Mouse (Mus musculus) liver, embryonic 15.5 days (tissue): Measurements from ENCODE around the gene Park7. TPM values are rescaled to one million over a fixed set of nuclear protein-coding genes. Genes with fewer than 3 reads are reported as not detected.

Experiments
- ATAC-seq: fragments of 200-750 bp; cut with Nextera tagmentation; 2 replicates; pipeline ENCODE4 v1.8.0; 2017; ENCODE audit warnings: moderate number of reproducible peaks, mild to moderate bottlenecking, moderate library complexity; ENCODE audit not compliant: insufficient read depth
- H3K27ac ChIP-seq: fragments of 300-500 bp; sonication (generic); replicated peaks from 2 replicates; pipeline ENCODE4 v1.5.1; 2015; ENCODE audit warnings: mild to moderate bottlenecking, inconsistent platforms
- H3K27me3 ChIP-seq: fragments of 300-500 bp; sonication (generic); 2 replicates; pipeline ENCODE4 v1.6.1; 2015; ENCODE audit warnings: mild to moderate bottlenecking, inconsistent platforms
- H3K36me3 ChIP-seq: fragments of 300-500 bp; sonication (generic); replicated peaks from 2 replicates; pipeline ENCODE4 v1.6.1; 2015; ENCODE audit warnings: moderate library complexity, mild to moderate bottlenecking, inconsistent platforms
- H3K4me1 ChIP-seq: fragments of 300-500 bp; sonication (generic); replicated peaks from 2 replicates; pipeline ENCODE4 v1.6.1; 2015; ENCODE audit warnings: inconsistent platforms
- H3K4me2 ChIP-seq: fragments of 300-500 bp; sonication (generic); 2 replicates; pipeline ENCODE4 v1.6.1; 2015; ENCODE audit warnings: moderate library complexity, mild to moderate bottlenecking, inconsistent platforms
- H3K4me3 ChIP-seq: fragments of 300-500 bp; sonication (generic); replicated peaks from 2 replicates; pipeline ENCODE4 v1.5.1; 2015; ENCODE audit warnings: mild to moderate bottlenecking, inconsistent platforms
- H3K9ac ChIP-seq: fragments of 300-500 bp; sonication (generic); 2 replicates; pipeline ENCODE4 v1.6.1; 2015; ENCODE audit warnings: moderate library complexity, mild to moderate bottlenecking, inconsistent platforms
- H3K9me3 ChIP-seq: fragments of 300-500 bp; sonication (generic); replicated peaks from 2 replicates; pipeline ENCODE4 v1.6.1; 2016; ENCODE audit warnings: inconsistent platforms
- WGBS: fragments of 180-500 bp; shearing (Covaris S2); methylation state at CpG from one replicate; pipeline ENCODE4 v1.1.7; 2015; ENCODE audit warnings: mixed read lengths; ENCODE audit not compliant: insufficient replicate concordance; 5-methylcytosine and 5-hydroxymethylcytosine counted together
- polyA plus RNA-seq: library from polyadenylated mRNA; unstranded; fragments of >200 nt; fragmentation: Nextera tagmentation; extraction: Ambion mirVana; gene quantifications from 2 replicates; pipeline ENCODE4 v1.2.1, GENCODE M21; 2015

Gene Park7
- polyA plus RNA-seq, 1 experiment from 2014 or later = 203 TPM

DNA sequence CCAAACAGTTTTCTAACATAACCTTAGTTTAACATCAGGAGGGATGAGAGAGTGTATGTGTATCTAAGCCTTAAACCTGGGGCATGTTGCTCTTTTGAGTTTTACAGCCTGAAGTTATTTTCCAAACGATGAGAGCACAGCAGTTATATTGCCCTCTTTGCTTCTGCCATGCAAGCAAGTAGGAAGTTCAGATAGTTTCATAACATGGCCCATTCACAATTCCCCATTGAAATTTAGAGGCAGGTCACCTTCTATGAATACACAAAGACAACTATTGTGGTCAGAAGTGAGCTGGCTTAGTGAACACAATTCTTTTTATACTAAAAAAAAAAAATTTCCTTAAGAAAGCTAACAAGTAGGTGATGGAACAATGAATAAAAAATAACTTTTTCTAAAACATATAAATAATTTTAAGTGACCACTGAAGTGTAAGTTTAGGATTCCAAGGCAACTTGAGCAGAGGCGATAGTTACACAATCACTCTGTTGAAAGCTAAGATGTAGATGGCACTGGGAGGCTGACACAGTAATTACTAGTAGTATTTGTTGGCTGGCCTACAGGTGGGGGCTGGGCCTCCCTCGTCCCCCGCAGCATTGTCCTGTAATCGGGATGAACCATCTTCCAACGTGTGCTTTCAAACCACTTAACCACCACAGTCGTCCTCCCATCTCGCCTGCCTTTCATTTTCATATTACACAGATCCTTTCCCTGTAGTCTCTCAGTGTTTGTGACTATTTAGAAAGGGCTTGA lies 51.4 kb downstream of the Park7 start:
- H3K36me3 ChIP-seq = peaks cover 23% of the 10 kb centered on the region
- H3K27me3 ChIP-seq = 0 out of 2 replicates have a peak, but pooled peaks cover 2% of the 10 kb centered on the region
- H3K9ac ChIP-seq = no peak overlapping the region
- WGBS = 38% methylated on average over 8 of the region's 8 CpGs
- H3K4me2 ChIP-seq = no peak overlapping the region
- no peak overlapping the region for H3K27ac ChIP-seq
- H3K9me3 ChIP-seq = no peaks in the 10 kb centered on the region
- H3K4me1 ChIP-seq = peaks cover 3% of the 10 kb centered on the region; the same call in 1 of the 2 replicates
- ATAC-seq = no peak
- no peak overlapping the region for H3K4me3 ChIP-seq

DNA sequence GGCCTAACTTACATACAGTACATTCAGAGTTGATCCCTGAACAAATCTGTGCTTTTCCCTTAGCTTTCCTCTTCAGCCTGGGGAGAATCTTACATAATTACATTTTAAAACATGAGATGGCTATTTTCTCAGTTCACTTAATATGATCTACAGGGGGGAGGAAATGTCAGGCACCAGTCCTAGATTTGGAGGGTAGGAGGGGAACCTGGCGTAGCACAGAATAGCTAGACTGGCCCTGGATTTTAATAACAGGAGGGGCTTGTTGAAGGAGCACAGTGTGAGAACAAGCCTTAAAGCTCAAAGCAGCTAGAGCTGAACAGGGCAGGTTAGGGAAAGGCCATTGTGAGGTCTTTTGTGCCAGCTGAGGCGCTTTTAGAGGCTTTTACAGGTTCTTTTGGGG lies 53.1 kb downstream of the Park7 start:
- Histone ChIP-seq H3K9me3 (no peaks in the 10 kb centered on the region), H3K4me2 (no peak overlapping the region), H3K36me3 (peaks cover 12% of the 10 kb centered on the region), H3K4me3 (no peak overlapping the region), H3K27ac (no peak overlapping the region), H3K9ac (no peak overlapping the region), H3K4me1 (0 out of 2 replicates have a peak, but pooled peaks cover 3% of the 10 kb centered on the region), H3K27me3 (peaks cover 17% of the 10 kb centered on the region)
- ATAC-seq = no peak
- whole genome bisulfite sequencing = 66% methylated on average over 2 of the region's 2 CpGs

DNA sequence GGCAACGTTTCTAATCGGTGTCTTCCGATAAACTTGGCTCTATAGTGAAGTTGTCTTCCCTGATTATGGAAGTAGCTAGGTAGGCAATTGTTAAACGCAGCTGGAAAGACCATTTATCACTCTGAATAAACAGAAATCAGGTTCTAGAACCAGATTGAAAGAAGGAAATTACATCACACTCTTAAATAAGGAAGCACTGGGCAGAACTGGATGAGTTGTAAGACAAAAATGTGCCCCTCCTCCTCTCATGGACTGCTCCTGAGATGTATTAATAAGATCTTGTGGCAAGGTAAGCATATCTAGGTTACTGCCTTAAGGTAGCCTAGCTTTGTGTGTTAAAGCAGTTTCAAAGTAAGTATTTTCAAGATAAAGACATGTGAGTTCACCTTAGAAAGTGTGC lies 53.7 kb downstream of the Park7 start:
- H3K4me3 ChIP-seq = no peak overlapping the region
- H3K9ac ChIP-seq = no peak overlapping the region
- 52% methylated on average over 4 of the region's 4 CpGs for WGBS
- H3K27ac ChIP-seq = no peak overlapping the region
- ATAC-seq = no peak
- no peak overlapping the region for H3K4me2 ChIP-seq
- H3K36me3 ChIP-seq = peaks cover 5% of the 10 kb centered on the region; the same call in 1 of the 2 replicates
- H3K9me3 ChIP-seq = no peaks in the 10 kb centered on the region
- H3K4me1 ChIP-seq = 0 out of 2 replicates have a peak, but pooled peaks cover 3% of the 10 kb centered on the region
- H3K27me3 ChIP-seq = peaks cover 22% of the 10 kb centered on the region

DNA sequence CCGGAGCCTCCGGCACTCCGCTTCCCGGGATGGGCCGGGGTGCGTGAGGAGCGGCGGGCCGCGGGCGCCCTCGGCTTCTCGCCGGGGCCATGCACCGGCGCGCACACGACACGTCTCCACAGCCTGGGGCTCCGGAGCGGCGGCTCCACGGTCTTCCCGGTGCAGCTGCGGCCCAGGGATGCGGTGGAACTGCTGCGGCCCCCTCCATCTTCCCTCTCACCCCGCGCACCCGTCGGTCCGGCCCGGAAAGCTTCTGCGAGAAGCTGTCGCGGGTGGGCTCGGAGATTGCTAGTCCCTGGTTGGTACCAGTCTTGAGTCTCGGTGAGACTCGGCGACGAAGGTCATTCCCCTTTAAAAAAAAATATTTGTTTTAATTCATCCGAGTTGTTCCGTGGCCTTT lies 58.9 kb downstream of the Park7 start:
- Histone ChIP-seq H3K9ac (peak overlapping the region; percentile 59), H3K4me2 (peak overlapping the region; percentile 71), H3K9me3 (no peaks in the 10 kb centered on the region), H3K36me3 (no peaks in the 10 kb centered on the region), H3K4me1 (peaks cover 9% of the 10 kb centered on the region), H3K27ac (peak overlapping the region; percentile 64), H3K27me3 (peaks cover 49% of the 10 kb centered on the region), H3K4me3 (peak overlapping the region; percentile 63)
- ATAC-seq = peak; percentile 30
- under 1% methylated on average over 43 of the region's 43 CpGs for WGBS

DNA sequence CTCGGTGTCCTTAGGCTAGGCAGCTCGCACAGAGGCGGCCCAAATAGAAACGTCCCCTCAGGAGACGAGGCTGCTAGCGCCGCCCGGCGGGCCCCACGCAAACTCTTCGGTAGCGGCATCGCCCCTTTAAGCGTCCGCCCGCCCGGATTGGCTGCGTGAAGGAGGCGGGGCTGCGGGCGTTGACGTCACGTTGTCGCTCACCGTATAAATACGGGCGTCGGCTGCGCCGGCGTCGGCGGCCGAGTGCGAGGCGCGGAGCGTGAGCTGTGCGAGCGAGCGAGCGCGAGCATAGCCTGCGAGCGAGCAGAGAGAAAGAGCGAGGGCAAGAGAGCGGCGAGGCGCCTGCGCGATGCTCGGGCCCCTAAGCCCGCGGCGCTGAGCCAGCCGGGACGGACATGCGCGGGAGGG lies 59.4 kb downstream of the Park7 start:
- no peaks in the 10 kb centered on the region for H3K9me3 ChIP-seq
- peak overlapping the region; percentile 63 for H3K4me3 ChIP-seq
- peak overlapping the region; percentile 81 for H3K27ac ChIP-seq
- H3K9ac ChIP-seq = peak overlapping the region; percentile 59
- peak; percentile 70 for ATAC-seq
- WGBS = under 1% methylated on average over 59 of the region's 59 CpGs
- H3K4me1 ChIP-seq = peaks cover 9% of the 10 kb centered on the region
- H3K27me3 ChIP-seq = peaks cover 49% of the 10 kb centered on the region
- H3K36me3 ChIP-seq = no peaks in the 10 kb centered on the region
- H3K4me2 ChIP-seq = peak overlapping the region; percentile 71

DNA sequence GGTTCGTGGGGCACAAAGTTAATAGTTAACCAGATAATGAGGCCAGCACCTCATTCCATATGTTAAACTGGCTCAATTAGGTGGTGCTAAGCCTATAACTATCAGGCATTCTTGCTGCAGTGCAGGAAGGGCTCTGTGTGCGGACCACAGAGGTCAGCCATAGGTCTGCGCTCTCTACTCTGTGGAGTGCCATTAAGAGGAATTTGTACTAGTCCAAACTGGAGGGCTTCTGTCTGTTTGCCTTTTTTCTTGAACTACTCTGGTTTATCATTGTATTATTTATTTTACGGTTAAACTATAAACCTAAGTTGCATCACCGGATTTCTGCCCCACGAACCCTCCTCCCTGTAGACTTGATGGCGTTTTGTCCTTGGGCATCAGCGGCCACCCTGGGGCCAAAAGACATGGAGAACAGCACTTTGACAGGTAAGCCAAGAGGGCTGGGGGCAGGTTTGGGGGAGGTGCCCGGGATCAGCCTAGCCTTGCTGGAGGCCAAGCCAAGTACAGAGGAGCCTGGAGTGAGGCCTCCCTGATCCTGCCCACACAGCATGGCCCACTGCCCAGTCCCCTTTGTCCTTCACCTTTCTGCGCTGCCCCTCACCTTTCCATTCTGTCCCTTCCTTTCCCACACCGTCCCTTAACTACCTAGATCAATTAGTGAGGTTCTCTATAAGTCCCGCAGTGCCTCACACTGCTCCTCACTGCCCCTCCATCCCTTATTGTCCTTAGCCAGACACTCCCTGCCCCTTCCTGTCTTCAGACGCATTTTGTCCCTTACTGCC lies 60.4 kb downstream of the Park7 start, which contains the start of gene Errfi1:
Gene Errfi1 (plus strand): TSS at position 240 of the 782 bp plus-strand sequence.
- peaks cover 49% of the 10 kb centered on the region for H3K27me3 ChIP-seq
- no peaks in the 10 kb centered on the region for H3K9me3 ChIP-seq
- H3K36me3 ChIP-seq = no peaks in the 10 kb centered on the region
- H3K4me2 ChIP-seq = peak within 1 kb of the TSS; percentile 71
- H3K4me1 ChIP-seq = peaks cover 9% of the 10 kb centered on the region
- peak; percentile 76 for ATAC-seq
- peak within 1 kb of the TSS; percentile 81 for H3K27ac ChIP-seq
- peak within 1 kb of the TSS; percentile 7; the same call in 1 of the 2 replicates for H3K9ac ChIP-seq
- H3K4me3 ChIP-seq = peak within 1 kb of the TSS; percentile 63
- WGBS = 52% methylated on average over 13 of the region's 13 CpGs

DNA sequence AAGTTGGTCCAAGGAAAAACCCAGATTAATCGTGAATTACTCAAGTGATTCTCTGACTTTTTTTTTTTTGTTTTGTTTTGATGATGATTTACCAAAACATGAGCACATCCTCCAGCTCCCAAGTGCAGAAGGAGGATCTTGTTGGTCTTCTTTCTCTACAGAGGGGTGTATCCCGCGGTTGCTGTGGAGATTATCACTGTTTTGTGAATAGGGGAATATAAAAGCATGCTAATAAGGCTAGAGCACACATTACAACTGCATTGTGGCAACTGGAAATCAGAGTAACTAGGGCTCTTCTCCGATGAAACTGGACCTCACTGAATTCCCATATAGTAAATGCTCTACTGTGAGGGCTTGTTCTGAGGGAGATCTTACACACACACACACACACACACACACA lies 61.8 kb downstream of the Park7 start:
- no peak overlapping the region for H3K4me3 ChIP-seq
- WGBS = 46% methylated on average over 4 of the region's 4 CpGs
- peak overlapping the region; percentile 48; the same call in 1 of the 2 replicates for H3K27ac ChIP-seq
- no peaks in the 10 kb centered on the region for H3K9me3 ChIP-seq
- no peak overlapping the region for H3K9ac ChIP-seq
- H3K27me3 ChIP-seq = peaks cover 44% of the 10 kb centered on the region
- H3K4me1 ChIP-seq = peaks cover 9% of the 10 kb centered on the region
- H3K36me3 ChIP-seq = no peaks in the 10 kb centered on the region
- ATAC-seq = no peak
- no peak overlapping the region for H3K4me2 ChIP-seq

DNA sequence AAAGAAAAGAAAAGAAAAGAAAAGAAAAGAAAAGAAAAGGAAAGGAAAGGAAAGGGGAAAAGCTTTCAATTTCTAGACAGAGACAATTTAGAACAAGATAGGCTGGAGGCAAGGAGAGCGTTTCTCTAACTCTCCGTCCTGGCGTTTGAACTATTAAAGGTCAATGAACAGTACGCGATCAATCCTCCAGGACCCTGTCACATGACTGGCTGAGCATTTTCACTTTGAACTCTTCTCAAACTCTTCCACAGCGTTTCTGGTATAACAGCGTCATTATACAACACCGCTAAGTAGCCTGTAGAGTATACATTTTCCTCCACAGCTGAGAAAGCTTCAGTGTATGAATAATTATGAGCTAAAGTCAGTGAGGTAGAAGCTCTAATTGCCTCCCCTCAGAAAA lies 62.2 kb downstream of the Park7 start:
- 64% methylated on average over 8 of the region's 8 CpGs for WGBS
- Histone ChIP-seq H3K9me3 (no peaks in the 10 kb centered on the region), H3K36me3 (no peaks in the 10 kb centered on the region), H3K4me1 (peaks cover 9% of the 10 kb centered on the region), H3K27ac (0 out of 2 replicates have a peak overlapping the region, but pooled peaks have one; percentile 24), H3K4me3 (no peak overlapping the region), H3K27me3 (peaks cover 41% of the 10 kb centered on the region), H3K4me2 (no peak overlapping the region), H3K9ac (no peak overlapping the region)
- no peak for ATAC-seq

DNA sequence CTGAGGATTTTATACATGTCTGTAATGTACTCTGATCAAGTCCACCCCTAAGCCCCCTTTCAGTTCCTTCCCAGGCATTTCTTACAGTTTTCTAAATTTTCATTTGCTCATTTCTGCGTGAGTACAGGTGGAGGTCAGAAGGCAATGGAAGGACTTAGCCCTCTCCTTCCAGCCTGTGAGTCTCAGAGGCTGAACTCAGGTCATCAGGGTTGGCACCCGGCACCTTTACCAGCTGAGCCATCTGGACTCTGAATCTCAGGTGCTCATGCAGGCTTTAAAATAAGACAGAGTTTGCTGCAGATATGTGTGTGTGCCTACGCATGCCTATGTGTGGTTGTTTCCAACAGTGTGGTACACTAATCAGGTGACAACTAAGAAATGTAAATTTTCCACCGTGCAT lies 63.3 kb downstream of the Park7 start:
- no peaks in the 10 kb centered on the region for H3K36me3 ChIP-seq
- WGBS = 63% methylated on average over 4 of the region's 4 CpGs
- H3K4me1 ChIP-seq = peaks cover 9% of the 10 kb centered on the region
- no peak overlapping the region for H3K4me2 ChIP-seq
- no peak for ATAC-seq
- no peak overlapping the region for H3K4me3 ChIP-seq
- H3K27me3 ChIP-seq = peaks cover 31% of the 10 kb centered on the region
- no peaks in the 10 kb centered on the region for H3K9me3 ChIP-seq
- H3K27ac ChIP-seq = no peak overlapping the region
- H3K9ac ChIP-seq = no peak overlapping the region

DNA sequence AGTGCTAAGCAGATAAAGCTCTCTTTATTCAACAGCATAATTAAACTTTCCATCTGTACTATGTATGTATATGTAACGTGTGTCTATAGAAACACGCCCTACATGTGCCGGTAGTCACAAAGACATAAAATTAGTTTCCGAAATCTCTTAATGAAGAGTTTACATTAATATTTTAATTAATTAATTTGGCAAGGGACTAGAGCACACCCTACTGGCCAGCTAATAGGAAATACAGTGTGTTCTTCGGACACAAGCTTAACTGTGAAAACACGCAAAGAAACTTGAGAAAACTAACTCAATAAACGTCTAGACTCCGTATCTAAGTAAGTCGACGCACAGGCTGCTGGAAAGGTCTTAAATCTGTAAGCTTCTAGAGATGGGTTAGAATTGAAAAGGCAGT lies 64.3 kb downstream of the Park7 start:
- H3K36me3 ChIP-seq = no peaks in the 10 kb centered on the region
- ATAC-seq = no peak
- H3K9me3 ChIP-seq = no peaks in the 10 kb centered on the region
- no peak overlapping the region for H3K27ac ChIP-seq
- no peak overlapping the region for H3K4me3 ChIP-seq
- no peak overlapping the region for H3K4me2 ChIP-seq
- WGBS = 55% methylated on average over 10 of the region's 10 CpGs
- no peak overlapping the region for H3K9ac ChIP-seq
- H3K27me3 ChIP-seq = peaks cover 22% of the 10 kb centered on the region
- peaks cover 4% of the 10 kb centered on the region for H3K4me1 ChIP-seq
